Mouse (Mus musculus) CH12.LX (cell line): ENCODE measurements around the gene Tgm2. TPM values are rescaled to one million over a fixed set of nuclear protein-coding genes. Genes with fewer than 3 reads are reported as not detected.

Source experiments
- DNase-seq: peaks from one replicate; pipeline ENCODE4 v3.0.0-alpha.2; 2013; ENCODE audit errors: extremely low read depth
- H3K27ac ChIP-seq: 2 replicates; pipeline ENCODE4 v1.5.1; 2012; ENCODE audit warnings: low read depth, mild to moderate bottlenecking, control low read depth, moderate library complexity; ENCODE audit not compliant: insufficient read depth
- H3K27me3 ChIP-seq: replicated peaks from 2 replicates; pipeline ENCODE3; 2012; ENCODE audit warnings: inconsistent platforms
- H3K36me3 ChIP-seq, 2 experiments: replicated peaks in 1 of 2; 2 replicates each; pipeline versions ENCODE3 to v1.6.1; 2012; ENCODE audit warnings: inconsistent platforms in 1 of 2, low read length in 1 of 2, mild to moderate bottlenecking in 1 of 2, mixed read lengths in 1 of 2, moderate library complexity in 1 of 2; ENCODE audit not compliant: control insufficient read depth in 1 of 2, insufficient read depth in 1 of 2
- H3K4me1 ChIP-seq, 2 experiments: 2 replicates each; pipeline ENCODE4 v1.6.1; 2012; ENCODE audit warnings: inconsistent platforms in 1 of 2, moderate library complexity in 1 of 2; ENCODE audit not compliant: insufficient read depth in 2 of 2, control insufficient read depth in 1 of 2
- H3K4me2 ChIP-seq: 2 replicates; pipeline ENCODE4 v1.6.1; 2012; ENCODE audit warnings: low read depth, mild to moderate bottlenecking, control low read depth; ENCODE audit not compliant: poor library complexity, insufficient read depth, severe bottlenecking
- H3K4me3 ChIP-seq, 3 experiments: fragments of 150-350 bp in 1 of 3; sonication (generic) in 1 of 3; replicated peaks in 1 of 3; 2 replicates each; pipeline versions ENCODE3 to v1.5.1; 2011 to 2012; ENCODE audit warnings: low read depth in 2 of 3, low read length in 2 of 3, mild to moderate bottlenecking in 2 of 3, moderate library complexity in 2 of 3, control low read depth in 1 of 3, improper control_type of control experiment in 1 of 3, inconsistent platforms in 1 of 3, mixed read lengths in 1 of 3; ENCODE audit not compliant: poor library complexity in 1 of 3
- H3K79me2 ChIP-seq: replicated peaks from 2 replicates; pipeline ENCODE4 v1.6.1; 2012; ENCODE audit warnings: mild to moderate bottlenecking, moderate library complexity; ENCODE audit not compliant: control insufficient read depth, poor library complexity, insufficient read depth, severe bottlenecking; ENCODE audit errors: extremely low read depth
- H3K9ac ChIP-seq: 2 replicates; pipeline ENCODE4 v1.6.1; 2012; ENCODE audit warnings: low read depth, mild to moderate bottlenecking, control low read depth, moderate library complexity; ENCODE audit not compliant: insufficient read depth
- H3K9me3 ChIP-seq: replicated peaks from 2 replicates; pipeline ENCODE3; 2012; ENCODE audit warnings: low read length, inconsistent platforms, mixed read lengths
- BHLHE40 ChIP-seq: IDR thresholded peaks from 2 replicates; pipeline ENCODE4 v1.6.1; 2011; ENCODE audit warnings: mild to moderate bottlenecking, low read depth, low read length, improper control_type of control experiment
- CHD1 ChIP-seq: IDR thresholded peaks from 2 replicates; pipeline ENCODE4 v1.6.1; 2012; ENCODE audit warnings: low read depth, low read length, improper control_type of control experiment, inconsistent platforms
- CHD2 ChIP-seq: IDR thresholded peaks from 2 replicates; pipeline ENCODE4 v1.6.1; 2011; ENCODE audit warnings: low read length, improper control_type of control experiment
- CTCF ChIP-seq, 2 experiments: IDR thresholded peaks in 1 of 2; conservative IDR thresholded peaks in 1 of 2; 2 replicates each; pipeline ENCODE4 v1.5.1; 2011 to 2012; ENCODE audit warnings: low read depth in 2 of 2, low read length in 2 of 2, improper control_type of control experiment in 1 of 2, inconsistent platforms in 1 of 2, mild to moderate bottlenecking in 1 of 2, moderate library complexity in 1 of 2
- E2F4 ChIP-seq: IDR thresholded peaks from 2 replicates; pipeline ENCODE4 v1.6.1; 2011; ENCODE audit warnings: low read depth, low read length, improper control_type of control experiment; ENCODE audit not compliant: insufficient replicate concordance
- GABPA ChIP-seq: IDR thresholded peaks from 2 replicates; pipeline ENCODE4 v1.6.1; 2012; ENCODE audit warnings: low read depth, low read length, improper control_type of control experiment, inconsistent platforms; ENCODE audit not compliant: insufficient replicate concordance
- HCFC1 ChIP-seq: IDR thresholded peaks from 2 replicates; pipeline ENCODE4 v1.6.1; 2012; ENCODE audit warnings: low read depth, mild to moderate bottlenecking, inconsistent platforms, low read length, improper control_type of control experiment
- JUN ChIP-seq: IDR thresholded peaks from 2 replicates; pipeline ENCODE4 v1.6.1; 2011; ENCODE audit warnings: low read depth, mild to moderate bottlenecking, low read length, improper control_type of control experiment, moderate library complexity; ENCODE audit not compliant: insufficient read depth
- KAT2A ChIP-seq: IDR thresholded peaks from 2 replicates; pipeline ENCODE4 v1.6.1; 2012; ENCODE audit warnings: low read length, improper control_type of control experiment, inconsistent platforms; ENCODE audit not compliant: insufficient replicate concordance
- MAFK ChIP-seq: IDR thresholded peaks from 2 replicates; pipeline ENCODE4 v1.6.1; 2011; ENCODE audit warnings: low read length, improper control_type of control experiment; ENCODE audit not compliant: insufficient replicate concordance
- NELFE ChIP-seq: IDR thresholded peaks from 2 replicates; pipeline ENCODE4 v1.6.1; 2011; ENCODE audit warnings: low read depth, low read length, improper control_type of control experiment
- NRF1 ChIP-seq: IDR thresholded peaks from 2 replicates; pipeline ENCODE4 v1.6.1; 2014; ENCODE audit warnings: low read depth, mild to moderate bottlenecking, inconsistent platforms, low read length, improper control_type of control experiment, moderate library complexity
- PAX5 ChIP-seq: IDR thresholded peaks from 2 replicates; pipeline ENCODE4 v1.6.1; 2012; ENCODE audit warnings: low read length, inconsistent platforms, mixed read lengths
- POLR2A ChIP-seq: IDR thresholded peaks from 2 replicates; pipeline ENCODE4 v1.6.1; 2011; ENCODE audit warnings: low read depth, mild to moderate bottlenecking, improper control_type of control experiment, low read length
- POLR2AphosphoS2 ChIP-seq: IDR thresholded peaks from 2 replicates; pipeline ENCODE4 v1.6.1; 2011; ENCODE audit warnings: low read depth, low read length, improper control_type of control experiment
- RAD21 ChIP-seq: IDR thresholded peaks from 2 replicates; pipeline ENCODE4 v1.6.1; 2011; ENCODE audit warnings: low read depth, mild to moderate bottlenecking, low read length, improper control_type of control experiment, moderate library complexity
- RCOR1 ChIP-seq: conservative IDR thresholded peaks from 2 replicates; pipeline ENCODE4 v1.6.1; 2012; ENCODE audit warnings: low read depth, mild to moderate bottlenecking, inconsistent platforms, low read length, improper control_type of control experiment
- SMC3 ChIP-seq: IDR thresholded peaks from 2 replicates; pipeline ENCODE4 v1.6.1; 2011; ENCODE audit warnings: low read depth, low read length, improper control_type of control experiment
- TBP ChIP-seq: conservative IDR thresholded peaks from 2 replicates; pipeline ENCODE4 v1.6.1; 2011; ENCODE audit warnings: low read depth, low read length, improper control_type of control experiment
- TCF12 ChIP-seq: IDR thresholded peaks from 2 replicates; pipeline ENCODE4 v1.6.1; 2014; ENCODE audit warnings: low read depth, mild to moderate bottlenecking, inconsistent platforms, low read length, improper control_type of control experiment
- USF1 ChIP-seq: IDR thresholded peaks from 2 replicates; pipeline ENCODE4 v1.6.1; 2014; ENCODE audit warnings: low read depth, mild to moderate bottlenecking, inconsistent platforms, low read length, improper control_type of control experiment
- USF2 ChIP-seq: conservative IDR thresholded peaks from 2 replicates; pipeline ENCODE4 v1.6.1; 2011; ENCODE audit warnings: low read depth, low read length, improper control_type of control experiment
- ZC3H11A ChIP-seq: IDR thresholded peaks from 2 replicates; pipeline ENCODE4 v1.6.1; 2012; ENCODE audit warnings: low read depth, mild to moderate bottlenecking, inconsistent platforms, low read length, improper control_type of control experiment
- ZKSCAN1 ChIP-seq: IDR thresholded peaks from 2 replicates; pipeline ENCODE4 v1.6.1; 2012; ENCODE audit warnings: low read depth, inconsistent platforms, low read length, improper control_type of control experiment, borderline replicate concordance
- dilution Hi-C: fragments of 300-500 bp; cut with MboI; formaldehyde crosslinking; loops from 2 replicates; pipeline ENCODE4 v1.14.3; 2020; ENCODE audit warnings: low sequenced_read_pairs; ENCODE audit not compliant: extremely low pct_unique_long_range_greater_than_20kb, extremely low pct_ligation_motif_present
- in situ Hi-C: fragments of 300-500 bp; cut with MboI; formaldehyde crosslinking; loops from 3 replicates; pipeline ENCODE4 v1.14.3; 2019; ENCODE audit warnings: low sequenced_read_pairs, low pct_ligation_motif_present, low pct_unique_long_range_greater_than_20kb, mixed read lengths
- polyA plus RNA-seq: library from polyadenylated mRNA; unstranded; fragments of >175 nt; gene quantifications from 2 replicates; pipeline ENCODE4 v1.2.1, GENCODE M21; 2012; ENCODE audit warnings: low read depth; ENCODE audit not compliant: insufficient read length
- total RNA-seq, 2 experiments: library from RNA; depleted of rRNA; stranded (reverse); fragments of 300-350 nt in 1 of 2; fragments of >200 nt in 1 of 2; gene quantifications; 2 replicates each; pipeline ENCODE4 v1.2.3; 2012 to 2014

Gene Tgm2
- total and polyA plus RNA-seq, 3 experiments = 0.08 to 0.50 (median 0.21) TPM

DNA sequence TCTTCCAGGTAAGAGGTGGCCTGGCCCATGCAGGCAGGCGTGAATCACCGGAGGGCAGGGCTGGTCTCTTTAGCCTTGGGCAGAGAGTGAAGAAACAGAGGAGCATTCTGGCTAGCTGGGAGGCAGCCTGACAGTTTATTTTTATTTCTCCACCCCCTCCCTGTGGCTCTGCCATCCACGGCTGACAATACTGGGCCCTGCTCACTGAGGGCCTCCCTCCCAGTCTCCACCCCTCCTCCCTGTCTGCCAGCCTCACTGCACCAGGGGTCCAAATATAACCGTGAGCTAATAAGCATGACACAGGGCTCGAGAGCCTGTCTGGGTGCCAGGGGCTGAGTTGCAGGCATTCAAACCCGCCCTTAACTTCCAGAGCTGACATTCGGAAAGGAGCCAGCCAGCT is 6.6 kb downstream of the Tgm2 start:
- in situ Hi-C loops = no loop called here
- H3K36me3 ChIP-seq = no peaks in the 10 kb centered on the region

GRCm38 (mm10) chr2:158138778-158139177 is 7.5 kb downstream of the Tgm2 start:
- no peak for TF ChIP-seq CHD1
- TF ChIP-seq CTCF (conservative IDR thresholded peaks at IDR 0.05 in 1 of 2, IDR thresholded peaks at IDR 0.05 in 1 of 2; ENCODE audit: low read depth in 2 of 2, low read length in 2 of 2) = no peak
- no peak for TF ChIP-seq GABPA
- TF ChIP-seq RAD21 = no peak
- TF ChIP-seq MAFK = no peak
- no peak for TF ChIP-seq E2F4
- TF ChIP-seq RCOR1 = no peak
- no peak for DNase-seq
- Histone ChIP-seq H3K36me3 (no peaks in the 10 kb centered on the region), H3K27ac (no peak overlapping the region), H3K4me1 (peaks cover 0 to 14% of the 10 kb centered on the region in 2 experiments; a peak in 2 of 4 replicates), H3K9ac (no peak overlapping the region), H3K79me2 (no peaks in the 10 kb centered on the region), H3K27me3 (peaks cover 64% of the 10 kb centered on the region), H3K4me2 (no peak overlapping the region), H3K9me3 (no peaks in the 10 kb centered on the region), H3K4me3 (no peak overlapping the region)
- dilution Hi-C loops = no loop called here
- in situ Hi-C loops = no loop called here

More for the DNA sequence above, 6.6 kb downstream of the Tgm2 start:
- Histone ChIP-seq H3K79me2 (no peaks in the 10 kb centered on the region), H3K4me3 (no peak overlapping the region), H3K27ac (no peak overlapping the region), H3K4me2 (no peak overlapping the region), H3K9ac (no peak overlapping the region), H3K9me3 (no peaks in the 10 kb centered on the region), H3K27me3 (peaks cover 66% of the 10 kb centered on the region), H3K4me1 (peaks cover 0 to 14% of the 10 kb centered on the region in 2 experiments; a peak in 2 of 4 replicates)
- no peak for DNase-seq
- TF ChIP-seq NRF1 (no peak), BHLHE40 (no peak), POLR2A (no peak), USF1 (no peak), CHD2 (no peak), POLR2AphosphoS2 (no peak), ZKSCAN1 (no peak), PAX5 (no peak), SMC3 (no peak), JUN (no peak), USF2 (no peak), KAT2A (no peak), CTCF (conservative IDR thresholded peaks at IDR 0.05 in 1 of 2, IDR thresholded peaks at IDR 0.05 in 1 of 2; ENCODE audit: low read depth in 2 of 2, low read length in 2 of 2) (no peak), NELFE (no peak), TBP (no peak), TCF12 (no peak), HCFC1 (no peak), E2F4 (no peak), ZC3H11A (no peak)
- dilution Hi-C loops = no loop called here
